Mouse (Mus musculus) C2C12 (cell line): ENCODE measurements around the gene Lzts2.

ENCODE experiments used
- CEBPB ChIP-seq: IDR thresholded peaks from one replicate; pipeline ENCODE4 v1.6.1; 2011; ENCODE audit warnings: low read depth, mild to moderate bottlenecking, control low read depth, moderate library complexity
- CTCF ChIP-seq: IDR thresholded peaks from one replicate; pipeline ENCODE4 v1.5.1; 2011; ENCODE audit not compliant: control insufficient read depth, insufficient read depth, insufficient read length
- MAX ChIP-seq: IDR thresholded peaks from one replicate; pipeline ENCODE4 v1.6.1; 2011; ENCODE audit warnings: mild to moderate bottlenecking, control low read depth
- MYOG ChIP-seq: IDR thresholded peaks from one replicate; pipeline ENCODE4 v1.6.1; 2011; ENCODE audit not compliant: control insufficient read depth, insufficient read length; ENCODE audit errors: extremely low read depth
- USF1 ChIP-seq: IDR thresholded peaks from one replicate; pipeline ENCODE4 v1.6.1; 2011; ENCODE audit warnings: low read depth, mild to moderate bottlenecking, control low read depth, moderate library complexity

DNA sequence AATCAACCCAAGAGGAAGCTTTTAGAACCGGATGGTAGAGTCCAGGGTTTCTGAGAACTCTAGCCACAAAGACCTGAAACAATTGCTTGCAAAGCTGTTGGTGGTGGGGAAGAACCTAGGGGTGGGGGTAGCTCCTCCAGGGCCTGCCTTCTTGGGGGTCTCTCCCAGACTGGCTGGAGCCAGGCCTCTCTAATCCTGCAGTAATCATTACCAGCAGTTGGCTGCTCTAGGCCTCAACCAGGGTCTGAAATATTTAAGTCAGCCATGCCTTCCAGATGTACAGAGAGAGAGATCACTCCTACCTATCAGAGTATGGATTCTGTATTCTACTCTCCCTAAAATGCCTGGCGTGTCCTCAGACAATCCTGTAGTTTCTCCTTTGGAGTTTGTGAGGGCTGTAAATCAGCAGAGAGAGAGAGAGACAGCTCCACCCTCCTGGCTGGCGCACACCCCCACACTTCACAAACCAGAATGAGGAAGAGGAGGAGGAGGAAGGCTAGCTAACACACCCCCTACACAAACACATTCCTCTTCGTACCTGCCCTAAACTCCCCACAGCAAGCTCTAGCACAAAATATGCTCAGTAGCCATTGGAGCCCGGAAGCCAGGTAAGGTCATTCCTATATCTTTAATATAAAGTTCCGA lies 511 bp upstream of the Lzts2 start:
- no peak for TF ChIP-seq CTCF
- no peak for TF ChIP-seq MAX
- no peak for TF ChIP-seq MYOG
- no peak for TF ChIP-seq USF1
- no peak for TF ChIP-seq CEBPB
